Mouse (Mus musculus) limb, embryonic 15.5 days (tissue): ENCODE measurements around the gene Calm1. TPM values are rescaled to one million over a fixed set of nuclear protein-coding genes. Genes with fewer than 3 reads are reported as not detected.
"Not testable (repeated sequence)": the region's sequence is repeated elsewhere in the genome, so short reads cannot be mapped to it uniquely, and the experiment has no call there.

Experiments used
- ATAC-seq: fragments of 200-750 bp; cut with Nextera tagmentation; 2 replicates; pipeline ENCODE4 v1.8.0; 2017; ENCODE audit warnings: low read depth, moderate TSS enrichment; ENCODE audit not compliant: insufficient number of reproducible peaks, low FRiP score, low TSS enrichment
- H3K27ac ChIP-seq: fragments of 300-500 bp; sonication (generic); 2 replicates; pipeline ENCODE4 v1.5.1; 2015; ENCODE audit warnings: moderate library complexity, mild to moderate bottlenecking, inconsistent platforms
- H3K27me3 ChIP-seq: fragments of 300-500 bp; sonication (generic); 2 replicates; pipeline ENCODE4 v1.6.1; 2015; ENCODE audit warnings: inconsistent platforms
- H3K36me3 ChIP-seq: fragments of 300-500 bp; sonication (generic); 2 replicates; pipeline ENCODE4 v1.6.1; 2015; ENCODE audit warnings: inconsistent platforms
- H3K4me1 ChIP-seq: fragments of 300-500 bp; sonication (generic); 2 replicates; pipeline ENCODE4 v1.6.1; 2015; ENCODE audit warnings: inconsistent platforms
- H3K4me2 ChIP-seq: fragments of 300-500 bp; sonication (generic); 2 replicates; pipeline ENCODE4 v1.6.1; 2015; ENCODE audit warnings: mild to moderate bottlenecking, inconsistent platforms
- H3K4me3 ChIP-seq: fragments of 300-500 bp; sonication (generic); 2 replicates; pipeline ENCODE4 v1.5.1; 2015; ENCODE audit warnings: mild to moderate bottlenecking, inconsistent platforms
- H3K9ac ChIP-seq: fragments of 300-500 bp; sonication (generic); 2 replicates; pipeline ENCODE4 v1.6.1; 2015; ENCODE audit warnings: inconsistent platforms
- H3K9me3 ChIP-seq: fragments of 300-500 bp; sonication (generic); 2 replicates; pipeline ENCODE4 v1.6.1; 2016; ENCODE audit warnings: inconsistent platforms
- WGBS: fragments of 180-500 bp; shearing (Covaris S2); methylation state at CpG from one replicate; pipeline ENCODE4 v1.1.7; 2015; 5-methylcytosine and 5-hydroxymethylcytosine counted together
- polyA plus RNA-seq: library from polyadenylated mRNA; unstranded; fragments of >200 nt; fragmentation: Nextera tagmentation; extraction: Ambion mirVana; gene quantifications from 2 replicates; pipeline ENCODE4 v1.2.1, GENCODE M21; 2015

The Calm1 gene
- polyA plus RNA-seq, 1 experiment from 2014 or later, result 1,465 TPM

DNA sequence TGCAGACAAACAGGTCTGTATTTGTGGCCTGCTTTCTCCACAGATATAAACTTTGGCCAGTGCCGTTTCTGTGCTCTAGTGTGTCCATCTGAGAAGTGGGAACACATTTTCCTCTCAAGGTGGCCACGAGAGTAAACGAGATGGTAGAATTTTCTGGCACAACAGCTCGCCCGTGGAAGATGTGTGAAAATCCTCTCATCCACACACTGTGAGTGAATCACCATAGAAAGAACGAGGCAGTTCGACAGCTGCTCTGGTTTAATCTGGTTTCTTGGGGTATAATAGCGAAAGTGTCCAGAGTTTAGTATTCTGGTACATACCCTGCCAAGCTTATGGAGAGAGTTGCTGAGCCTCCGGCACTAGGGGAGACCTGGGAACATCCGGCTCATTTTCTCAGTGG lies 14.9 kb downstream of the Calm1 start:
- H3K27ac ChIP-seq, result no peak overlapping the region
- H3K4me2 ChIP-seq, result no peak overlapping the region
- 92% methylated on average over 10 of the region's 10 CpGs for WGBS
- H3K4me3 ChIP-seq, result no peak overlapping the region
- no peak for ATAC-seq
- H3K36me3 ChIP-seq, result peaks cover 7% of the 10 kb centered on the region; the same call in 1 of the 2 replicates
- no peak overlapping the region for H3K9ac ChIP-seq
- H3K9me3 ChIP-seq, result no peaks in the 10 kb centered on the region
- peaks cover 13% of the 10 kb centered on the region for H3K4me1 ChIP-seq
- no peaks in the 10 kb centered on the region for H3K27me3 ChIP-seq

DNA sequence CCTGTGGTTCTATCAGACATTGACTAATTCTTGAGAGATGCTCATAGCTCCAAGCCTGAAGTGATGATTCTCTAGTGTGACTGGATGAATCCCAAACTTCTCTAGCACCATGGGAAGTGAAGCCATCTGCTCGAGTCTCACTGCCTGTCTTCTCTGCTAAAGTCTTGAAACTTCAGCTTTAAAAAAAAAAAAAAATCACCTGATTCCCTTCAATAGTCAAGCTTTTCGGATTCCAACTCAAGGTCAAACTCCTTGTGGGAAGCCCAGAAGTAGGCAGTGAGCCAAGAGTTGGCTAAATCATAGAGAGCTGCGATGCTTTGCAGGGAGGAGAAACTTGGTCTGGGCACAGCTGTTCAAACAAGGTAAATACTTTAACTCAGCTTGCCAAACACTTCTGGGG lies 15.5 kb downstream of the Calm1 start:
- no peak for ATAC-seq
- no peaks in the 10 kb centered on the region for H3K27me3 ChIP-seq
- 60% methylated on average over 3 of the region's 3 CpGs for WGBS
- peaks cover 13% of the 10 kb centered on the region for H3K4me1 ChIP-seq
- H3K9ac ChIP-seq, result no peak overlapping the region
- no peak overlapping the region for H3K27ac ChIP-seq
- H3K4me3 ChIP-seq, result no peak overlapping the region
- 0 out of 2 replicates have a peak, but pooled peaks cover 1% of the 10 kb centered on the region for H3K36me3 ChIP-seq
- no peak overlapping the region for H3K4me2 ChIP-seq
- no peaks in the 10 kb centered on the region for H3K9me3 ChIP-seq

DNA sequence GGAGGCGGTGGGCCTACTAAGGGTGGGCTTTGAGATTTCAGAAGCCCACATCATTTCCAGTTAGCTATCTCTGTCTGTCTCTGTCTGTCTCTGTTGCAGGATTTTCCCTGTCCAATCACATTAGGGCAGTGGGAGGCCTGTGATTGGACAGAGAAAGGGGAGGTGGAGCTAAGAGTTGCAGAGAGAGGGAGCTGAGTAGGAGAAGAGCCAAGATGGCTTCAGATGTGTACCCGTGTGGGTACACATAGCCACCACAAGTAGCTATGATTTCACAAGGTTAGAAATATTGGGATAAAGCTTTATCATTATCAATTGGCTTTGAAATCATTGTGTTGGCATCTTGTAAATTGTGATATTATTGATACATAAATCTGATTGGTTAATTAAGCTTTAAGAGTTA lies 17.9 kb downstream of the Calm1 start:
- not testable (repeated sequence) for ATAC-seq

DNA sequence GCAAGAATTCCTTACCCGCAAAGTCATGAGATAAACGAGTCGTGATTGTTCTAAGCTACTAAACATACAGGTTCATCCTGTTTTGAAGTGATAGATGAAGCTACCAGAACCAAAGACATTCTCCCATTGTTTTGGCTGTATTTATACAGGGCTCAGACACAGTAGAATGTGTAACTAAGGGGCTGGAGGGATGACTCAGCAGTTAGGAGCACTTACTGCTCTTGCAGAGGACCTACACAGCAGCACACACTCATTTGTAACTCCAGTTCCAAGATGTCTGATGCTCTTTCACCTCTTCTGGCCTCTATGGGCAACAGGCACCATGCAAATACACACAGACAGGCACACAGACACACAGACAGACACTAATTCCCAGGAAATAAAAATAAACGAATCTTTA lies 20.8 kb downstream of the Calm1 start:
- H3K4me3 ChIP-seq, result no peak overlapping the region
- H3K9ac ChIP-seq, result no peak overlapping the region
- H3K4me2 ChIP-seq, result no peak overlapping the region
- no peaks in the 10 kb centered on the region for H3K36me3 ChIP-seq
- no peak for ATAC-seq
- no peaks in the 10 kb centered on the region for H3K9me3 ChIP-seq
- WGBS, result 76% methylated on average over 4 of the region's 4 CpGs
- H3K27me3 ChIP-seq, result no peaks in the 10 kb centered on the region
- H3K27ac ChIP-seq, result no peak overlapping the region
- peaks cover 13% of the 10 kb centered on the region for H3K4me1 ChIP-seq

More for the DNA sequence above, 17.9 kb downstream of the Calm1 start:
- H3K27ac ChIP-seq, H3K4me2 ChIP-seq, H3K27me3 ChIP-seq, H3K4me3 ChIP-seq, H3K4me1 ChIP-seq, H3K9me3 ChIP-seq, H3K9ac ChIP-seq, H3K36me3 ChIP-seq: not testable (repeated sequence)
- 87% methylated on average over 2 of the region's 2 CpGs for WGBS

DNA sequence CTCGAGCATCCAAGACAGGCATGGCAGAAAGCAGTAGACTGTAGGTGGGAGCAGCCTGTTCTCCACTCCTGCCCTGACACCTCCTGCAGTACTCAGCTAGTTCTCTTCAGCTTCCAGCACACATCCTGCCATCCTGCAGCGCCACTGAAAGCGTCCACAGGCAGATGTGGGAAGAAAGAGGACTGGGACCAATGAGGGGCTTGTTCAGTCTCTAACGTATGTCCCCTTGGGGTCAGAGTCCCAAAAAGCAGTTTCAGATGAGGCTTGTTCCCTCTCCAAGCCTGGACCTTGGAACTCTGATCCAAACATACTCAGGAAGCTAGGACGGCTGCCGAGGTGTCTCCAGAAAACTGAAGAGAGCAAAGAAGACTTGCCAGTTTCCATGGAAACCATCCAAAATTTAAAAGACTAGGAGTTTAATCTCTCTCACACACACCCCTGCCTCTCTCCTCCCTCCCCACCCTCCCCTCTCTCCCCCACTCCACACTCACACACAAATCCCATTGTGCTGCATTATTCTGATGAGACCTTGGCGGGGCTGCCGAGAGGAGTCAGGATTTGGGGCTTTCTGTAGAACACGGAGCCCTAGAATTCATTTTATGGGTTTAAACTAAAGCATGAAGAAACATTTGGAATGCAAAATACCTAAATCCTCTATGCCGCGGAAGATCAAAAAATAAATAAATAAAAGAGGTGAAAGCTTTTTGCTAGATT lies 22.5 kb downstream of the Calm1 start:
- Histone ChIP-seq H3K4me1 (peaks cover 13% of the 10 kb centered on the region), H3K27me3 (no peaks in the 10 kb centered on the region), H3K4me3 (no peak overlapping the region), H3K27ac (no peak overlapping the region), H3K4me2 (no peak overlapping the region), H3K9me3 (no peaks in the 10 kb centered on the region), H3K9ac (no peak overlapping the region), H3K36me3 (no peaks in the 10 kb centered on the region)
- 48% methylated on average over 11 of the region's 11 CpGs for WGBS
- no peak for ATAC-seq

DNA sequence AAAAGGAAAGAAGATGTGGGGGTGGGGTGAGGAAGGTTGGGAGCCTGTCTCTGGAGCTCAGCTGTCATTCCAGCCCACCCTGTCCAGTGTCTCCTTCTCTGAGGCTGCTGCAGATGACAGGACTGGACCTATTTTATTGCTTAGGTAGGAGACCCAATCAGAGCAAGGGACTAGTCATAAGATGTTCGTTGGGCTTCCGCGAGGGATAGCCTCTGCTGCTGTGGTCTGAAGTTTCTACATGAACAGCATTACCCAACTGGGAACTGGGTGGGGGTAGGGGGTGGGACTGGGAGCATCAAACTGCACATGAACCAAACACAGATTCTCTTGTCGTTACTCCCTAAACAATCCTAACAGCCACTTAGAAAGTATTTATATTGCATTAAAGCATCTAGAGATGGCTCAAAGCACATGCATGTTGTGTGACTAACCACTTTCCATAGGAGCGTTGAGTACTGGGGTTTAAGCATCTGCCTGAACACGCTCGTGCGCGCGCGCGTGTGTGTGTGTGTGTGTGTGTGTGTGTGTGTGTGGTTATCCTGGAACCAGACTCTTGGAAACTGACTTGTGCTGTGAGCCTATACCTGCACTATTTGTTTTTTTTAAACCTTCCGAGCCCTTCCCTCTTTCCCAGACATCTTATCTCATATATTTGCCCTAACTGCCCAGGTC lies 23.2 kb downstream of the Calm1 start:
- no peak for ATAC-seq
- H3K4me2 ChIP-seq, result no peak overlapping the region
- no peaks in the 10 kb centered on the region for H3K9me3 ChIP-seq
- WGBS, result 78% methylated on average over 13 of the region's 13 CpGs
- H3K27ac ChIP-seq, result no peak overlapping the region
- no peak overlapping the region for H3K9ac ChIP-seq
- peaks cover 13% of the 10 kb centered on the region for H3K4me1 ChIP-seq
- no peak overlapping the region for H3K4me3 ChIP-seq
- H3K27me3 ChIP-seq, result no peaks in the 10 kb centered on the region
- H3K36me3 ChIP-seq, result no peaks in the 10 kb centered on the region

DNA sequence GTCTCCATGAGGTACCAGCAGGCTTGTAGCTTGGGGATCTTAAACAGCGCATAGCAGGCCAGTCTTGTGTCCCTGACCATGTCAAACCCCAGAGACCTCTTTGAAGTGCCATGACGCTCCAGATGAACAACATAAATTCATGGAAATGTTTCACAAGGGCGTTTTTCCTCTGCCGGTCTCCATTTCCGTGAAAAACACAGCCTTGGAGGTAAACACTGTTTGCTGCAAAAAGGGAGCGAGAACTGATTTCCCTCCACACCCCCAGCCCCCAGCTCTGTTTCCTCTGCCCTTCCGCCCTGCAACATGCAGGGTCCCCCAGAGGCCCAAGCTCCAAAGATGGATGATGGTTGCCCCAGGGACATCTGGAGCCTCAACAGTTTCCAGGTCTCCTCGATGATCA lies 24.3 kb downstream of the Calm1 start:
- Histone ChIP-seq H3K27ac (peak overlapping the region; percentile 24; the same call in 1 of the 2 replicates), H3K4me2 (no peak overlapping the region), H3K9ac (no peak overlapping the region), H3K9me3 (no peaks in the 10 kb centered on the region), H3K4me3 (no peak overlapping the region), H3K4me1 (peaks cover 13% of the 10 kb centered on the region), H3K36me3 (no peaks in the 10 kb centered on the region), H3K27me3 (no peaks in the 10 kb centered on the region)
- ATAC-seq, result no peak
- 52% methylated on average over 8 of the region's 8 CpGs for WGBS

DNA sequence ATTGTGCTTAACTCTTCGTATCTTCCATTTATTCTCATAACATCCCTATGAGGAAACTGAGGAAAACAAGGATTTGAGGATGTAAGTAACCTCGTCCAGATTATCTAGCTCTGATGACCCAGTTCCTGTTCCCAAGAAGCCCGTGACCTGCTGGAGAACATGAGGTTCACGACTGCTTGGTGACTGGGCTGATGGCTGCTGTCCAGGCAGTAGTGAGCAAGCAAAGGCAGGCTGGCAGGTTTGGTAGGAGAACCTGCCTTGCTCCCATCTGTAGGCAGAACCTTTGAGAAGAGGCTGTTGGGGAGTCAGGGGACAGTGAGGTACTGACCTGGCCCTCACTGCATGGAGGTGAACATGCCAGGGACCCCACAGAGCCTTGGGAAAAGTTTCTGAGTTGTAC lies 26.0 kb downstream of the Calm1 start:
- no peak overlapping the region for H3K27ac ChIP-seq
- ATAC-seq, result no peak
- no peaks in the 10 kb centered on the region for H3K9me3 ChIP-seq
- 81% methylated on average over 4 of the region's 4 CpGs for WGBS
- H3K9ac ChIP-seq, result no peak overlapping the region
- H3K4me3 ChIP-seq, result no peak overlapping the region
- H3K4me2 ChIP-seq, result no peak overlapping the region
- H3K36me3 ChIP-seq, result no peaks in the 10 kb centered on the region
- H3K4me1 ChIP-seq, result peaks cover 13% of the 10 kb centered on the region
- no peaks in the 10 kb centered on the region for H3K27me3 ChIP-seq

DNA sequence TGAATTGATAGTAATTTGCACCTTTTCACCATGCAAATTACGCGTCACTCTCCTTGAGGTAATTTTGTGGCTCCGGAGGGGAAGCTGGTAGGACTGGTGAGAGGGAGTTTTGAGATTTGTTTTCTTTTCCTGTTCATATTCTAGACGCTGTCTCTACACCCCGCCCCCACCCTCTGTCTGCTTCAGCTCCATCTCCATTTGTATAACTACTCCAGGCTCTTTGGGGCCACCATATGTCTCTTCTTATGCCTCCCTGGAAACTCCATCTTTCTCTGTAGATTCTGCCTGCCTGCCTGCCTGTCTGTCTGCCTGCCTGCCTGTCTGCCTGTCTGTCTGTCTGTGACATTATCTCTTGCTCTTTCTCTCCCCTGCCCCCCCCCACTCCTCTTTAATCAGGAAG lies 26.8 kb downstream of the Calm1 start:
- Histone ChIP-seq H3K27ac (no peak overlapping the region), H3K9ac (no peak overlapping the region), H3K4me2 (no peak overlapping the region), H3K9me3 (no peaks in the 10 kb centered on the region), H3K36me3 (no peaks in the 10 kb centered on the region), H3K4me3 (no peak overlapping the region), H3K4me1 (peaks cover 13% of the 10 kb centered on the region), H3K27me3 (no peaks in the 10 kb centered on the region)
- WGBS, result 78% methylated on average over 5 of the region's 5 CpGs
- ATAC-seq, result no peak

DNA sequence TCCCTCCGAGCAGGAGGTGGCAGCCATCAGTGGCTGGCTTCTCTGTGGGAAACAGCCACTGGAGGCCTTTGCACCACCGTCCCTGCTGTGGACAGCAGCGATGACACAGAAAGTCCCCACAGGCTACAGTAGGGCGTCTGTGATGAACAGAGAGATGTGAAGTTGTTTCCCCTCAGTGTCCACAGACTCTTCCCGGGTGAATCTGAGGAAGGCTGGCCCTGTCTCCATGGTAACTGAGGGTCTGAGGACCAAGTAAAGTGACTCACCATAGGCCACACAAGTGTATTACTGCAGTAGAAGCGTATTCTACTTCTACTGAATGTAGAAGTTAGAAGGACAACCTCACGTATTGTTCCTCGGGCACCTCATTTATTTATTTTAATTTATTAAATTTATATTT lies 27.4 kb downstream of the Calm1 start:
- H3K36me3 ChIP-seq, result no peaks in the 10 kb centered on the region
- 70% methylated on average over 8 of the region's 8 CpGs for WGBS
- H3K9me3 ChIP-seq, result no peaks in the 10 kb centered on the region
- H3K4me3 ChIP-seq, result no peak overlapping the region
- no peak overlapping the region for H3K4me2 ChIP-seq
- H3K9ac ChIP-seq, result no peak overlapping the region
- no peaks in the 10 kb centered on the region for H3K27me3 ChIP-seq
- peaks cover 11% of the 10 kb centered on the region for H3K4me1 ChIP-seq
- H3K27ac ChIP-seq, result no peak overlapping the region
- no peak for ATAC-seq

DNA sequence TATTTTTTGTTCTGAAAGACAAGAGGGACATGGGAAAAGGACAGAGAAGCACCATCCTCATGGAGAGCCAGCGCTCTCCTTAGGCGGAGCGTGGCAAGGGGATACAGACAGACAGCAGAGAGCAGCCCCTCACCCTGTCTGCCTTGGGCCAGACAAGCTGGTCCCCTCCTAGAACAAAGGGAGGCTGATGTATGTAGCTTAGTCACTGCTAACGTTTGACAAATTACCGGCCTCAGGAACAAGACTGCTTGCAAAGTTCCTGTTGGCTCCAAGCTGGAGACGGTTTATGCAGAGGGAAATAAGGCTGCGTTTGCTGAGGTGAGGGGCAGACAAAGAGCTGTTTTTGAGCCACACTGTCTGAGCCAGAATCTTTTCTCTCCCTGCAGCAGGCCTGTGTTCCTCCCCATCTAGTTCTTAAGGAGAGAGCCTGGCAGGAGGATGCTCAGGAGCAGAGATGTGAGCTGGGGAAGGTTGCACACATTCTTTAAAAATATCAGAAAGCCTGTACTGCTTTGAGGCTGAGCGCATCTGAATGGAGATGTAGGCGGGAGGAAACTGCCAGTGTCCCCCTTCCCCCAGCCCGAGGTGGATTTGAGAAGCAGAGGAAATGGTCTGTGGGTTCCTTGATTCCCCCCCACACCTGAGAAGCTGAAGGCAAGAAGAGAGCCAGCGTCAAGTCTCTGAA lies 28.9 kb downstream of the Calm1 start:
- Histone ChIP-seq H3K9me3 (no peaks in the 10 kb centered on the region), H3K27ac (no peak overlapping the region), H3K4me3 (no peak overlapping the region), H3K27me3 (no peaks in the 10 kb centered on the region), H3K36me3 (no peaks in the 10 kb centered on the region), H3K4me2 (no peak overlapping the region), H3K9ac (no peak overlapping the region), H3K4me1 (peaks cover 7% of the 10 kb centered on the region)
- WGBS, result 49% methylated on average over 11 of the region's 11 CpGs
- ATAC-seq, result no peak

DNA sequence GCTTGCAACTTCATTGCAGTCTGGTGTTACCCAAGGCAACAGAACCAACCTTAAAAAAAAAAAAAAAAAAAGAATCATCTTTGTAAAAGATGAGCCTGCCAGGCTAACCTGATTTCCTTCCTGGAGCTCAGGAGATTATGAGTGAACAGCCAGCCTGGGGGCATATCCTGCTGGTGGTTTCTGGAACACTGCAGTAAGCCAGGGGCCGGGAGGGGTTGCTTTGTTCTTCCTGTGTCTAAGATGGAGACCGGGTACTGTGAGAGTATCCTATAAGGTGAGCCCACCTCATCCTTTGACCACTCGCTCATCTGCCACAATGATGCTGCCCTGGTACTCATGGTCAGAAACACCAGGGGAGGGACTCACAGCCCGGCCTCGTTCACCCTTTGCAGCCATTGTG lies 35.0 kb downstream of the Calm1 start:
- H3K27ac ChIP-seq, result no peak overlapping the region
- H3K36me3 ChIP-seq, result no peaks in the 10 kb centered on the region
- ATAC-seq, result no peak
- WGBS, result 80% methylated on average over 5 of the region's 5 CpGs
- H3K27me3 ChIP-seq, result no peaks in the 10 kb centered on the region
- no peaks in the 10 kb centered on the region for H3K9me3 ChIP-seq
- no peak overlapping the region for H3K4me3 ChIP-seq
- no peak overlapping the region for H3K4me2 ChIP-seq
- no peaks in the 10 kb centered on the region for H3K4me1 ChIP-seq
- no peak overlapping the region for H3K9ac ChIP-seq
